Mouse (Mus musculus) heart, adult 18-20 months (tissue): Measurements from ENCODE around the gene Gm11213. TPM values are rescaled to one million over a fixed set of nuclear protein-coding genes. Genes with fewer than 3 reads are reported as not detected.

Source experiments
- DNase-seq, 2 experiments: peaks; one replicate each; pipeline ENCODE4 v3.0.0; 2021 to 2022; ENCODE audit warnings: mixed read lengths in 1 of 2
- long read RNA-seq, 2 experiments: library from polyadenylated mRNA; stranded (forward); transcript quantifications; one replicate each; pipeline ENCODE4 v2.0.0; 2021
- total RNA-seq, 2 experiments: library from RNA; stranded (reverse); gene quantifications; 2 replicates each; pipeline ENCODE4 v1.2.3; 2021

Gene Gm11213
- not detected for total RNA-seq
- long read RNA-seq, experiment 1 = 0 reads
- long read RNA-seq, experiment 2 = 0 reads

- DNase-seq = no peak
These were observed at the start of gene Gm11213 for GRCm38 (mm10) chr4:63604945-63605344. Gene Gm11213 (minus strand): TSS chr4:63605261.

- no peak for DNase-seq
These were observed 49.3 kb upstream of the Gm11213 start for GRCm38 (mm10) chr4:63654381-63654780.

- DNase-seq = no peak
These were observed 39.1 kb upstream of the Gm11213 start for GRCm38 (mm10) chr4:63643956-63644726.

- DNase-seq = no peak
These were observed 34.8 kb upstream of the Gm11213 start for GRCm38 (mm10) chr4:63639842-63640241.

- DNase-seq = no peak
These were observed 33.5 kb upstream of the Gm11213 start for GRCm38 (mm10) chr4:63638603-63639002.

GRCm38 (mm10) chr4:63633181-63633580 is 28.1 kb upstream of the Gm11213 start:
- no peak for DNase-seq

GRCm38 (mm10) chr4:63627111-63627510 is 22.1 kb upstream of the Gm11213 start:
- no peak for DNase-seq

GRCm38 (mm10) chr4:63625563-63626080 is 20.6 kb upstream of the Gm11213 start:
- no peak for DNase-seq

- DNase-seq = peak in 1 of 2 experiments; percentile 38
These were observed 17.3 kb upstream of the Gm11213 start, which contains the start of gene Tex48 for GRCm38 (mm10) chr4:63622378-63622835. Gene Tex48 (minus strand): TSS chr4:63622428.

GRCm38 (mm10) chr4:63621861-63622260 is 16.8 kb upstream of the Gm11213 start:
- no peak for DNase-seq

- DNase-seq = no peak
These were observed 3.3 kb upstream of the Gm11213 start for GRCm38 (mm10) chr4:63608391-63608790.

GRCm38 (mm10) chr4:63605968-63606367 is 907 bp upstream of the Gm11213 start:
- no peak for DNase-seq

GRCm38 (mm10) chr4:63605545-63605944 is 484 bp upstream of the Gm11213 start:
- DNase-seq = peak; percentile 55 to 74

GRCm38 (mm10) chr4:63601263-63601662 is 3.8 kb downstream of the Gm11213 start:
- DNase-seq = no peak

- DNase-seq = no peak
These were observed 4.3 kb downstream of the Gm11213 start for GRCm38 (mm10) chr4:63600786-63601185.

GRCm38 (mm10) chr4:63596010-63596409 is 9.1 kb downstream of the Gm11213 start:
- no peak for DNase-seq

GRCm38 (mm10) chr4:63595259-63595658 is 9.8 kb downstream of the Gm11213 start:
- no peak for DNase-seq

GRCm38 (mm10) chr4:63594459-63595110 is 10.5 kb downstream of the Gm11213 start:
- DNase-seq = peak; percentile 49 to 62

- no peak for DNase-seq
These were observed 14.5 kb downstream of the Gm11213 start for GRCm38 (mm10) chr4:63590538-63590937.

- DNase-seq = no peak
These were observed 15.1 kb downstream of the Gm11213 start for GRCm38 (mm10) chr4:63589987-63590386.

- DNase-seq = no peak
These were observed 18.8 kb downstream of the Gm11213 start for GRCm38 (mm10) chr4:63586240-63586639.

- no peak for DNase-seq
These were observed 19.8 kb downstream of the Gm11213 start for GRCm38 (mm10) chr4:63585216-63585615.

- DNase-seq = no peak
These were observed 22.5 kb downstream of the Gm11213 start for GRCm38 (mm10) chr4:63582580-63582979.
